Mouse (Mus musculus): Measurements from ENCODE around the gene Arl6. TPM values are rescaled to one million over a fixed set of nuclear protein-coding genes. Genes with fewer than 3 reads are reported as not detected.

The Arl6 gene
- polyA plus RNA-seq, 1 experiment from 2014 or later = 59.4 TPM

DNA sequence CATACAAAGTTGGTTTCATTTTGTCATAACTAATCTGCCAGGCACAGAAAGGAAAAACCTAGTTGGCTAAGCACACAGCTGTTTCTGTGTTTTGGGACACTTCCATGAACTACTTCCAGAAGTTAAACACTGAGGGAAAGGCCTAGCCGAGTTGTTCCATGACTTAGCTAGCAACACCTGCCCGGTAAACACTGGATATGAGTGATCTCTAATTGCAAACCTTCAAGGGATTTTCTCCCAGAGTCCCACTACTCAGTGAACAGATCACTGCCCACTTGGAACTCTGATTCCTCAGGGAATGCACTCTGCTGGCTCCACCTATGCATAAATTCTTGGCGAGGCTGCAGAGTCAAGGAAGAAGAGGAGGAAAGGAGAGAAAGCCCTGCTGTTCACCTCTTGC is 44.5 kb downstream of the Arl6 start:
- ATAC-seq (no peak), DNase-seq (ENCODE audit: low spot score) (no peak)
- Histone ChIP-seq H3K27me3 (replicated peaks; ENCODE audit: control insufficient read depth, insufficient read depth, low read length) (no peaks in the 10 kb centered on the region), H3K9me3 (replicated peaks; ENCODE audit: control insufficient read depth, low read length) (no peaks in the 10 kb centered on the region), H3K4me3 (ENCODE audit: low read depth, low read length) (no peak overlapping the region), H3K4me2 (ENCODE audit: low read length) (no peak overlapping the region), H3K9ac (ENCODE audit: low read length) (no peak overlapping the region), H3K36me3 (ENCODE audit: control insufficient read depth, insufficient read depth, low read length) (no peaks in the 10 kb centered on the region), H3K27ac (ENCODE audit: low read depth, low read length) (no peak overlapping the region), H3K4me1 (ENCODE audit: control insufficient read depth, insufficient read depth, low read length) (no peaks in the 10 kb centered on the region; the same call in 1 of the 2 replicates)
- WGBS = 82% methylated on average over 3 of the region's 3 CpGs

GRCm38 (mm10) chr16:59590790-59591189 is 48.4 kb downstream of the Arl6 start:
- H3K4me2 ChIP-seq (ENCODE audit: low read length) = no peak overlapping the region
- no peaks in the 10 kb centered on the region for H3K27me3 ChIP-seq (replicated peaks; ENCODE audit: control insufficient read depth, insufficient read depth, low read length)
- no peak for ATAC-seq
- H3K4me3 ChIP-seq (ENCODE audit: low read depth, low read length) = no peak overlapping the region
- no peaks in the 10 kb centered on the region for H3K36me3 ChIP-seq (ENCODE audit: control insufficient read depth, insufficient read depth, low read length)
- WGBS = 84% methylated on average over 6 of the region's 6 CpGs
- no peak overlapping the region for H3K9ac ChIP-seq (ENCODE audit: low read length)
- no peaks in the 10 kb centered on the region for H3K9me3 ChIP-seq (replicated peaks; ENCODE audit: control insufficient read depth, low read length)
- no peak for DNase-seq (ENCODE audit: low spot score)
- no peak overlapping the region for H3K27ac ChIP-seq (ENCODE audit: low read depth, low read length)
- no peaks in the 10 kb centered on the region for H3K4me1 ChIP-seq (ENCODE audit: control insufficient read depth, insufficient read depth, low read length)

DNA sequence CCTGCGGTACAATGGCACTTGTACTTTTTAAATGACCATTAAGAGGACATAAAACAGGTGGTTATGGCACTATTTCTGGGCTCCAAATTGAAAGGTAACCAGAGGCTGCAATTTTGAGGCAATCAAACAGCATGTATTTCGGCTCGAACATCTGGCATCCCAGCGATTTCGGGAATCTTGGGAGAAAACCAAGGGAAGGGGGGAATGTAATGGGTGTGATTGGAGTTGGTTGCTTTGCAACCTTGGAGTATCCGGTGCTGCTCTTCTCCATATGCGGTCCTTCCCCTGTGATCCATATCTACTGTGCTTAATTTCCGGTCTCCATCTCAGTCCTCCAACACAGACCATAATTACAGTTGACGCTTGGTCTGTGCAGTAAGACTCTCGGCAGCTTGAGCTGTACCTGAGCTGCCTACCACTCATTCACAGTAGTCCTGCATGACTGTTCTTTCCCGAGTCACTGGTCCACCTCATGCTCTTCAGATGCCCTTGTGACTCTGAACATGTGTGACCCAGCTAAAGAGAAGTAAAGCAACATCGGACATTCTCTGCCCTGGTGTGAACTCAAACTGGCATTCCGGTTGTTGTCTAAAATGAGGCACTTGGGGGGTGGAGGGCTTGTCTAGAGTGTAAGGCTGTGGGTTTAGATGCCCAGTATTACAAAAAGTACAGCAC is 50.7 kb downstream of the Arl6 start:
- Histone ChIP-seq H3K9me3 (replicated peaks; ENCODE audit: control insufficient read depth, low read length) (no peaks in the 10 kb centered on the region), H3K4me1 (ENCODE audit: control insufficient read depth, insufficient read depth, low read length) (no peaks in the 10 kb centered on the region), H3K27me3 (replicated peaks; ENCODE audit: control insufficient read depth, insufficient read depth, low read length) (no peaks in the 10 kb centered on the region), H3K9ac (ENCODE audit: low read length) (no peak overlapping the region), H3K4me2 (ENCODE audit: low read length) (no peak overlapping the region), H3K27ac (ENCODE audit: low read depth, low read length) (no peak overlapping the region), H3K36me3 (ENCODE audit: control insufficient read depth, insufficient read depth, low read length) (no peaks in the 10 kb centered on the region), H3K4me3 (ENCODE audit: low read depth, low read length) (no peak overlapping the region)
- DNase-seq (ENCODE audit: low spot score) (no peak), ATAC-seq (no peak)
- 97% methylated on average over 13 of the region's 13 CpGs for WGBS

- H3K9me3 ChIP-seq (replicated peaks; ENCODE audit: control insufficient read depth, low read length) = no peaks in the 10 kb centered on the region
- no peaks in the 10 kb centered on the region for H3K36me3 ChIP-seq (ENCODE audit: control insufficient read depth, insufficient read depth, low read length)
- H3K9ac ChIP-seq (ENCODE audit: low read length) = no peak overlapping the region
- no peak for DNase-seq (ENCODE audit: low spot score)
- no peaks in the 10 kb centered on the region for H3K27me3 ChIP-seq (replicated peaks; ENCODE audit: control insufficient read depth, insufficient read depth, low read length)
- ATAC-seq = no peak
- WGBS = 93% methylated on average over 10 of the region's 10 CpGs
- H3K4me3 ChIP-seq (ENCODE audit: low read depth, low read length) = no peak overlapping the region
- H3K4me2 ChIP-seq (ENCODE audit: low read length) = no peak overlapping the region
- H3K4me1 ChIP-seq (ENCODE audit: control insufficient read depth, insufficient read depth, low read length) = no peaks in the 10 kb centered on the region
- no peak overlapping the region for H3K27ac ChIP-seq (ENCODE audit: low read depth, low read length)
Observed at GRCm38 (mm10) chr16:59587816-59588215, 51.4 kb downstream of the Arl6 start.

DNA sequence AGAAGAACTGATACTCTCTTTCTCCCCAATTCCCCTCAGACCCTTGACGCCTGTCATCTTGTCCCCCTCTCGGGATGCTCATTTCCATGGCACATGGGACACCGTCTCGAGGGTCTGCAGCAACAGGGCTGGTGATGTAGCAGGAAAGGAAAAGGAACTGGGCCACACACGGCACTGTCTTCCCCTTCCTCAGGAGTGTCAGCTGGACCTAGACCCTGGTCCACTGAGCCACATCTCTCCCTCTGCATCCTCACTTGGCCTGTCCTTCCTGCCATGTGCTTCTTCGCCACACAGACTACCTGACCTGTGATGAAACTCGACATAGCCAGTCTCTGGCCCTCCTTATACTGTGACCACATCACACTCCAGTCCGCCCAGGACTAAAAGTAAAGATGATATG is 52.3 kb downstream of the Arl6 start:
- no peak overlapping the region for H3K27ac ChIP-seq (ENCODE audit: low read depth, low read length)
- DNase-seq (ENCODE audit: low spot score) (no peak), ATAC-seq (no peak)

DNA sequence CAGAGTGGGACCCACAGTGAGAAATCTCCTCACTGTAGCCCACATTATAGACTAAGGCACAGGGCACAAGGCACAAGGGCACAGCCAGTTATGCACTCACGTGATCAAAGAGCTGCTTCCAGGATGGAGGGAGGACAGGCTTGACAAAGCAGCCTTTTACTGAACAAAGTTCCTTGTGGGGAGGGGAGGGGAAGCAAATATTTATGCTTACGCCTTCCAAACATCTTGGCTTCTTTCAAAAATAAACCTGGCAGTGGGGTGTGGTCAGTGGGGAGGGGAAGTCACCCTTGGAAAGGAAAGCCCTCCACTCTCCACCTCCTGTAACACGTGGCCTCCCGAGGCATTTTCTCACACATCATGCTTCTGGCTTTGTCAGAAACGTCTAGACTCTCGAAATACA is 52.9 kb downstream of the Arl6 start:
- DNase-seq (ENCODE audit: low spot score) (no peak), ATAC-seq (no peak)
- Histone ChIP-seq H3K4me2 (ENCODE audit: low read length) (no peak overlapping the region), H3K9ac (ENCODE audit: low read length) (no peak overlapping the region), H3K36me3 (ENCODE audit: control insufficient read depth, insufficient read depth, low read length) (no peaks in the 10 kb centered on the region), H3K4me1 (ENCODE audit: control insufficient read depth, insufficient read depth, low read length) (no peaks in the 10 kb centered on the region), H3K9me3 (replicated peaks; ENCODE audit: control insufficient read depth, low read length) (no peaks in the 10 kb centered on the region), H3K27ac (ENCODE audit: low read depth, low read length) (no peak overlapping the region), H3K27me3 (replicated peaks; ENCODE audit: control insufficient read depth, insufficient read depth, low read length) (no peaks in the 10 kb centered on the region), H3K4me3 (ENCODE audit: low read depth, low read length) (no peak overlapping the region)
- WGBS = 70% methylated on average over 6 of the region's 6 CpGs

More for the DNA sequence above, 52.3 kb downstream of the Arl6 start:
- no peaks in the 10 kb centered on the region for H3K4me1 ChIP-seq (ENCODE audit: control insufficient read depth, insufficient read depth, low read length)
- no peaks in the 10 kb centered on the region for H3K27me3 ChIP-seq (replicated peaks; ENCODE audit: control insufficient read depth, insufficient read depth, low read length)
- no peaks in the 10 kb centered on the region for H3K9me3 ChIP-seq (replicated peaks; ENCODE audit: control insufficient read depth, low read length)
- no peak overlapping the region for H3K4me3 ChIP-seq (ENCODE audit: low read depth, low read length)
- H3K36me3 ChIP-seq (ENCODE audit: control insufficient read depth, insufficient read depth, low read length) = no peaks in the 10 kb centered on the region
- H3K4me2 ChIP-seq (ENCODE audit: low read length) = no peak overlapping the region
- WGBS = 89% methylated on average over 8 of the region's 8 CpGs
- H3K9ac ChIP-seq (ENCODE audit: low read length) = no peak overlapping the region

DNA sequence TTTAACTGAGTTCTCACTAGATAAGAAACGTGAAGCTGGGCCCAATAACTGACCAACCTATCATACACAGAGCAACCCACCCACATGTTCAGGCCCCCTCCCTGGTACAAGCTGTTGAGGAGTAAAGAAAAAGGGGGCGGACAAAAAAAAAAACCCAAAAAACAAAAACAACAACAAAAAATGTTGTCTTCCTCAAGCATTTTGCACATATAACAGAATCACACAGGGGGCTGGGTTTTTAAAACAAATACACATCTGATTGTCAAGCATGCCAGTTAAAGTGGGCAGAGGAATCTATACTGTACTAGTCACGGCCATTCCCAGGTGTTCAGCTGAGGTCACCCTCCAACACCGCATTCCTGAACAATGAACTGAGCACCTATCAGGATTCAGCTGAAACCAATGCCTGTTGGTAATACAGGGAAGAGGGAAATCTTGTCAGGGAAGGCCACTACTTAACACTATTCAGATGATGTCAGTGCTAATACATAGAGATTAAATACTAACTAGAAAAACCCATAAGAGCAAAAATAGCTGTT is 53.4 kb downstream of the Arl6 start:
- no peak overlapping the region for H3K4me2 ChIP-seq (ENCODE audit: low read length)
- no peaks in the 10 kb centered on the region for H3K36me3 ChIP-seq (ENCODE audit: control insufficient read depth, insufficient read depth, low read length)
- WGBS = 83% methylated on average over 4 of the region's 4 CpGs
- no peak overlapping the region for H3K27ac ChIP-seq (ENCODE audit: low read depth, low read length)
- H3K9ac ChIP-seq (ENCODE audit: low read length) = no peak overlapping the region
- ATAC-seq (no peak), DNase-seq (ENCODE audit: low spot score) (no peak)
- no peak overlapping the region for H3K4me3 ChIP-seq (ENCODE audit: low read depth, low read length)
- H3K9me3 ChIP-seq (replicated peaks; ENCODE audit: control insufficient read depth, low read length) = no peaks in the 10 kb centered on the region
- H3K4me1 ChIP-seq (ENCODE audit: control insufficient read depth, insufficient read depth, low read length) = no peaks in the 10 kb centered on the region
- H3K27me3 ChIP-seq (replicated peaks; ENCODE audit: control insufficient read depth, insufficient read depth, low read length) = no peaks in the 10 kb centered on the region

GRCm38 (mm10) chr16:59583515-59583914 is 55.7 kb downstream of the Arl6 start:
- Histone ChIP-seq H3K4me3 (ENCODE audit: low read depth, low read length) (no peak overlapping the region), H3K4me2 (ENCODE audit: low read length) (no peak overlapping the region), H3K36me3 (ENCODE audit: control insufficient read depth, insufficient read depth, low read length) (no peaks in the 10 kb centered on the region), H3K9me3 (replicated peaks; ENCODE audit: control insufficient read depth, low read length) (no peaks in the 10 kb centered on the region), H3K9ac (ENCODE audit: low read length) (no peak overlapping the region), H3K27ac (ENCODE audit: low read depth, low read length) (no peak overlapping the region), H3K4me1 (ENCODE audit: control insufficient read depth, insufficient read depth, low read length) (no peaks in the 10 kb centered on the region), H3K27me3 (replicated peaks; ENCODE audit: control insufficient read depth, insufficient read depth, low read length) (no peaks in the 10 kb centered on the region)
- ATAC-seq (no peak), DNase-seq (ENCODE audit: low spot score) (no peak)
- 88% methylated on average over 5 of the region's 5 CpGs for WGBS

DNA sequence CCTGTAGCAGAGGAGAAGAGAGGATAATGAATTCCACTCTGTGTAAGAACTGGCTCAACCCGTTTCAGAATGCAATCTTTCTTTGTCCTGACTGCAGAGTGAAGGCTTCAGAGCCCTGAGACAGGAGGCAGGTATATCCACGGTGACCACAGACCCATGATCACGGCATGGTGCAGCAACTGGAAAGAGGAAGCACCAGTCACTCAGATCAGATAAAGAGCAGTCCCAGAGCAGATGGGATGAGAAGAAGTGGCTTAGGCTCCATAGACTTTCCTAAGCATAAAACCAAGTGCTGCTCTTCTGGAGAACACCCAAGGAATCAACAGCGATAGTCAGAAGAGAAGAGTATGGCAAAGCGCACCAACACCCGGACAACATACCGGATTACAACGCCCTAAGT is 60.0 kb downstream of the Arl6 start:
- Histone ChIP-seq H3K4me1 (ENCODE audit: control insufficient read depth, insufficient read depth, low read length) (no peaks in the 10 kb centered on the region), H3K4me3 (ENCODE audit: low read depth, low read length) (no peak overlapping the region), H3K27ac (ENCODE audit: low read depth, low read length) (no peak overlapping the region), H3K9ac (ENCODE audit: low read length) (no peak overlapping the region), H3K4me2 (ENCODE audit: low read length) (no peak overlapping the region), H3K36me3 (ENCODE audit: control insufficient read depth, insufficient read depth, low read length) (no peaks in the 10 kb centered on the region), H3K27me3 (replicated peaks; ENCODE audit: control insufficient read depth, insufficient read depth, low read length) (no peaks in the 10 kb centered on the region), H3K9me3 (replicated peaks; ENCODE audit: control insufficient read depth, low read length) (no peaks in the 10 kb centered on the region)
- ATAC-seq (no peak), DNase-seq (ENCODE audit: low spot score) (no peak)
- 92% methylated on average over 8 of the region's 8 CpGs for WGBS

All from forebrain, embryonic 14.5 days (tissue).